Mouse (Mus musculus) heart, embryonic 13.5 days (tissue): ENCODE results near the gene U90926. TPM values are rescaled to one million over a fixed set of nuclear protein-coding genes. Genes with fewer than 3 reads are reported as not detected.
A peak's percentile ranks its signal among the peaks of the same experiment; 100 is the strongest.

Experiments used
- ATAC-seq: fragments of 200-750 bp; cut with Nextera tagmentation; 2 replicates; pipeline ENCODE4 v1.8.0; 2017; ENCODE audit warnings: moderate TSS enrichment; ENCODE audit not compliant: insufficient number of reproducible peaks, low FRiP score, low TSS enrichment; ENCODE audit errors: extremely low read depth
- H3K27ac ChIP-seq: fragments of 300-500 bp; sonication (generic); replicated peaks from 2 replicates; pipeline ENCODE4 v1.5.1; 2015; ENCODE audit warnings: moderate library complexity, mild to moderate bottlenecking, inconsistent platforms
- H3K27me3 ChIP-seq: fragments of 300-500 bp; sonication (generic); replicated peaks from 2 replicates; pipeline ENCODE4 v1.6.1; 2015; ENCODE audit warnings: mild to moderate bottlenecking, inconsistent platforms
- H3K36me3 ChIP-seq: fragments of 300-500 bp; sonication (generic); 2 replicates; pipeline ENCODE4 v1.6.1; 2015; ENCODE audit warnings: mild to moderate bottlenecking, inconsistent platforms
- H3K4me1 ChIP-seq: fragments of 300-500 bp; sonication (generic); 2 replicates; pipeline ENCODE4 v1.6.1; 2015; ENCODE audit warnings: inconsistent platforms
- H3K4me2 ChIP-seq: fragments of 300-500 bp; sonication (generic); 2 replicates; pipeline ENCODE4 v1.6.1; 2015; ENCODE audit warnings: inconsistent platforms, mild to moderate bottlenecking, moderate library complexity
- H3K4me3 ChIP-seq: fragments of 300-500 bp; sonication (generic); 2 replicates; pipeline ENCODE4 v1.5.1; 2015; ENCODE audit warnings: moderate library complexity, mild to moderate bottlenecking, inconsistent platforms
- H3K9ac ChIP-seq: fragments of 300-500 bp; sonication (generic); 2 replicates; pipeline ENCODE4 v1.6.1; 2015; ENCODE audit warnings: inconsistent platforms, mild to moderate bottlenecking, moderate library complexity
- H3K9me3 ChIP-seq: fragments of 300-500 bp; sonication (generic); 2 replicates; pipeline ENCODE4 v1.6.1; 2016; ENCODE audit warnings: inconsistent platforms
- WGBS: fragments of 180-500 bp; shearing (Covaris S2); methylation state at CpG from one replicate; pipeline ENCODE4 v1.1.7; 2015; ENCODE audit warnings: mixed read lengths; 5-methylcytosine and 5-hydroxymethylcytosine counted together
- polyA plus RNA-seq: library from polyadenylated mRNA; unstranded; fragments of >200 nt; fragmentation: Nextera tagmentation; extraction: Ambion mirVana; gene quantifications from 2 replicates; pipeline ENCODE4 v1.2.1, GENCODE M21; 2015

Gene U90926
- polyA plus RNA-seq, 1 experiment from 2014 or later = not detected

GRCm38 (mm10) chr5:92239333-92240232 is 24.4 kb upstream of the U90926 start:
- Histone ChIP-seq H3K4me1 (peaks cover 4% of the 10 kb centered on the region; the same call in 1 of the 2 replicates), H3K36me3 (no peaks in the 10 kb centered on the region), H3K27me3 (peaks cover 6% of the 10 kb centered on the region; the same call in 1 of the 2 replicates), H3K4me2 (peak overlapping the region; percentile 56), H3K27ac (no peak overlapping the region), H3K4me3 (peak overlapping the region; percentile 24), H3K9me3 (no peaks in the 10 kb centered on the region), H3K9ac (0 out of 2 replicates have a peak overlapping the region, but pooled peaks have one; percentile 58)
- no peak for ATAC-seq
- 39% methylated on average over 29 of the region's 29 CpGs for WGBS

- ATAC-seq = no peak
- Histone ChIP-seq H3K9ac (no peak overlapping the region), H3K4me1 (peaks cover 4% of the 10 kb centered on the region; the same call in 1 of the 2 replicates), H3K27me3 (peaks cover 6% of the 10 kb centered on the region; the same call in 1 of the 2 replicates), H3K9me3 (no peaks in the 10 kb centered on the region), H3K36me3 (no peaks in the 10 kb centered on the region), H3K4me3 (no peak overlapping the region), H3K27ac (no peak overlapping the region), H3K4me2 (no peak overlapping the region)
- 44% methylated on average over 5 of the region's 5 CpGs for WGBS
Observed at GRCm38 (mm10) chr5:92234939-92235557, 19.8 kb upstream of the U90926 start.

GRCm38 (mm10) chr5:92233366-92233765 is 18.2 kb upstream of the U90926 start:
- Histone ChIP-seq H3K36me3 (no peaks in the 10 kb centered on the region), H3K4me1 (no peaks in the 10 kb centered on the region), H3K4me2 (no peak overlapping the region), H3K27me3 (0 out of 2 replicates have a peak, but pooled peaks cover 6% of the 10 kb centered on the region), H3K4me3 (no peak overlapping the region), H3K27ac (no peak overlapping the region), H3K9ac (no peak overlapping the region), H3K9me3 (no peaks in the 10 kb centered on the region)
- WGBS = 72% methylated on average over 4 of the region's 4 CpGs
- ATAC-seq = no peak

GRCm38 (mm10) chr5:92231836-92232235 is 16.6 kb upstream of the U90926 start:
- no peaks in the 10 kb centered on the region for H3K4me1 ChIP-seq
- H3K4me2 ChIP-seq = no peak overlapping the region
- no peaks in the 10 kb centered on the region for H3K9me3 ChIP-seq
- H3K4me3 ChIP-seq = no peak overlapping the region
- 80% methylated on average over 10 of the region's 10 CpGs for WGBS
- H3K9ac ChIP-seq = no peak overlapping the region
- ATAC-seq = no peak
- no peaks in the 10 kb centered on the region for H3K36me3 ChIP-seq
- H3K27me3 ChIP-seq = no peaks in the 10 kb centered on the region
- H3K27ac ChIP-seq = no peak overlapping the region

- Histone ChIP-seq H3K4me2 (no peak overlapping the region), H3K4me1 (no peaks in the 10 kb centered on the region), H3K27me3 (no peaks in the 10 kb centered on the region), H3K27ac (no peak overlapping the region), H3K9me3 (no peaks in the 10 kb centered on the region), H3K9ac (no peak overlapping the region), H3K36me3 (no peaks in the 10 kb centered on the region), H3K4me3 (no peak overlapping the region)
- ATAC-seq = no peak
- WGBS = 77% methylated on average over 11 of the region's 11 CpGs
Observed at GRCm38 (mm10) chr5:92230306-92230705, 15.1 kb upstream of the U90926 start.

- no peak overlapping the region for H3K9ac ChIP-seq
- H3K9me3 ChIP-seq = no peaks in the 10 kb centered on the region
Observed at GRCm38 (mm10) chr5:92229514-92229913, 14.3 kb upstream of the U90926 start.

GRCm38 (mm10) chr5:92228776-92229175 is 13.6 kb upstream of the U90926 start:
- no peaks in the 10 kb centered on the region for H3K9me3 ChIP-seq
- H3K27me3 ChIP-seq = no peaks in the 10 kb centered on the region
- no peak overlapping the region for H3K27ac ChIP-seq
- H3K4me3 ChIP-seq = no peak overlapping the region
- no peaks in the 10 kb centered on the region for H3K36me3 ChIP-seq
- no peaks in the 10 kb centered on the region for H3K4me1 ChIP-seq
- peak overlapping the region; percentile 5; the same call in 1 of the 2 replicates for H3K4me2 ChIP-seq
- 22% methylated on average over 10 of the region's 10 CpGs for WGBS
- H3K9ac ChIP-seq = no peak overlapping the region
- no peak for ATAC-seq

More at GRCm38 (mm10) chr5:92229514-92229913, 14.3 kb upstream of the U90926 start:
- Histone ChIP-seq H3K4me3 (no peak overlapping the region), H3K36me3 (no peaks in the 10 kb centered on the region), H3K27ac (no peak overlapping the region), H3K4me2 (no peak overlapping the region), H3K27me3 (no peaks in the 10 kb centered on the region), H3K4me1 (no peaks in the 10 kb centered on the region)
- WGBS = 91% methylated on average over 3 of the region's 3 CpGs
- no peak for ATAC-seq

GRCm38 (mm10) chr5:92227782-92228181 is 12.6 kb upstream of the U90926 start:
- no peaks in the 10 kb centered on the region for H3K4me1 ChIP-seq
- no peak overlapping the region for H3K27ac ChIP-seq
- no peak overlapping the region for H3K9ac ChIP-seq
- H3K4me2 ChIP-seq = no peak overlapping the region
- no peak overlapping the region for H3K4me3 ChIP-seq
- WGBS = 70% methylated on average over 7 of the region's 7 CpGs
- H3K36me3 ChIP-seq = no peaks in the 10 kb centered on the region
- no peaks in the 10 kb centered on the region for H3K9me3 ChIP-seq
- H3K27me3 ChIP-seq = no peaks in the 10 kb centered on the region
- ATAC-seq = no peak

- WGBS = 80% methylated on average over 8 of the region's 8 CpGs
- Histone ChIP-seq H3K4me1 (peaks cover 8% of the 10 kb centered on the region), H3K4me3 (no peak overlapping the region), H3K36me3 (no peaks in the 10 kb centered on the region), H3K27me3 (no peaks in the 10 kb centered on the region), H3K4me2 (no peak overlapping the region), H3K9ac (no peak overlapping the region), H3K9me3 (no peaks in the 10 kb centered on the region), H3K27ac (no peak overlapping the region)
- ATAC-seq = no peak
Observed at GRCm38 (mm10) chr5:92220287-92220902, 5.2 kb upstream of the U90926 start.

GRCm38 (mm10) chr5:92219826-92220225 is 4.6 kb upstream of the U90926 start:
- 36% methylated on average over 6 of the region's 6 CpGs for WGBS
- Histone ChIP-seq H3K27me3 (no peaks in the 10 kb centered on the region), H3K4me3 (no peak overlapping the region), H3K4me1 (peaks cover 8% of the 10 kb centered on the region), H3K9me3 (no peaks in the 10 kb centered on the region), H3K36me3 (no peaks in the 10 kb centered on the region), H3K27ac (no peak overlapping the region), H3K4me2 (no peak overlapping the region), H3K9ac (no peak overlapping the region)
- ATAC-seq = no peak
